Mouse (Mus musculus): ENCODE measurements around the gene Dhx36. TPM values are rescaled to one million over a fixed set of nuclear protein-coding genes. Genes with fewer than 3 reads are reported as not detected.

The Dhx36 gene
- polyA plus RNA-seq, 1 experiment from 2014 or later, result 56.4 TPM

Other genes starting within 250 kb of the Dhx36 start
- 17.2 and 19.2 TPM in 2 replicates for gene Arhgef26, start 168.7 kb downstream of the Dhx36 start, polyA plus RNA-seq (2016; fragmentation: Nextera tagmentation; extraction: Ambion mirVana)
- 0.44 and 0.79 TPM in 2 replicates for gene Gpr149, start 98.1 kb upstream of the Dhx36 start, polyA plus RNA-seq (2016; fragmentation: Nextera tagmentation; extraction: Ambion mirVana)